Mouse (Mus musculus) ES-Bruce4 (cell line): ENCODE data around the gene Psmc6.

Experiments used
- CTCF ChIP-seq: IDR thresholded peaks from one replicate; pipeline ENCODE4 v1.8.1; 2011; ENCODE audit warnings: low read depth, low read length
- EP300 ChIP-seq: IDR thresholded peaks from 2 replicates; pipeline ENCODE4 v1.6.1; 2011; ENCODE audit warnings: low read depth, low read length; ENCODE audit not compliant: insufficient read depth
- POLR2A ChIP-seq: IDR thresholded peaks from one replicate; pipeline ENCODE4 v1.8.1; 2011; ENCODE audit warnings: low read length; ENCODE audit not compliant: insufficient read depth

DNA sequence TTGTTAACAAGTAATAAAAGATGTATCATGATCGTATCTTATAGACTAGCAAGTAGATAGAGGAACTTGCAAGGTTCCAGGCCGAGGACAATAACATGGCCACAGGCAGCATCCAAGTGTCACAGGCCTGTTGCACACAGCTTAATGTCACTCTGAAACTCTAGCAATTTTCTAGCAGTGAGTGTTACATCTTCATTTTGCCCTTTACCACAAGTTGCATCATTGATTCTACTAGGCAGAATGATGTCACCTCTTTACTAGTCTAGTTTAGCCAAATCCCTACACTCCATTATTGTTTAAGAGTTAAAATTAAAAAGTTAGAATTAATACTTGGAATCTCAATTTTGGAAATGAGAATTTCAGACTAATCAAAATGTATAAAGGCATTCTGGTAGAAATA, 56.0 kb downstream of the Psmc6 start:
- TF ChIP-seq CTCF (no peak), POLR2A (no peak), EP300 (no peak)
